Mouse (Mus musculus) heart, postnatal 0 days (tissue): Measurements from ENCODE around the gene Gpr34. TPM values are rescaled to one million over a fixed set of nuclear protein-coding genes. Genes with fewer than 3 reads are reported as not detected.

Source experiments
- ATAC-seq: fragments of 200-750 bp; cut with Nextera tagmentation; 2 replicates; pipeline ENCODE4 v1.8.0; 2017; ENCODE audit warnings: low read depth, moderate number of reproducible peaks, moderate library complexity; ENCODE audit not compliant: insufficient read depth
- DNase-seq: peaks from one replicate; pipeline ENCODE4 v3.0.0-alpha.2; 2016; ENCODE audit warnings: low spot score
- H3K27ac ChIP-seq: fragments of 300-500 bp; sonication (generic); 2 replicates; pipeline ENCODE4 v1.5.1; 2014; ENCODE audit warnings: low read depth, mild to moderate bottlenecking
- H3K27me3 ChIP-seq: fragments of 300-500 bp; sonication (generic); 2 replicates; pipeline ENCODE4 v1.6.1; 2014; ENCODE audit warnings: low read length, mixed read lengths; ENCODE audit not compliant: control insufficient read depth, insufficient read depth
- H3K36me3 ChIP-seq: fragments of 300-500 bp; sonication (generic); replicated peaks from 2 replicates; pipeline ENCODE4 v1.6.1; 2014; ENCODE audit warnings: low read length, mixed read lengths; ENCODE audit not compliant: control insufficient read depth, insufficient read depth
- H3K4me1 ChIP-seq: fragments of 300-500 bp; sonication (generic); 2 replicates; pipeline ENCODE4 v1.6.1; 2014; ENCODE audit warnings: antibody characterized with exemption; ENCODE audit not compliant: control insufficient read depth, insufficient read depth
- H3K4me2 ChIP-seq: fragments of 300-500 bp; sonication (generic); 2 replicates; pipeline ENCODE4 v1.6.1; 2014; ENCODE audit warnings: low read depth, mild to moderate bottlenecking, low read length, moderate library complexity
- H3K4me3 ChIP-seq: fragments of 300-500 bp; sonication (generic); 2 replicates; pipeline ENCODE4 v1.5.1; 2014; ENCODE audit warnings: low read depth, low read length
- H3K9ac ChIP-seq: fragments of 300-500 bp; sonication (generic); replicated peaks from 2 replicates; pipeline ENCODE4 v1.6.1; 2014; ENCODE audit warnings: low read depth, low read length, mixed read lengths
- H3K9me3 ChIP-seq: fragments of 300-500 bp; sonication (generic); replicated peaks from 2 replicates; pipeline ENCODE4 v1.6.1; 2016; ENCODE audit warnings: low read length; ENCODE audit not compliant: control insufficient read depth
- CTCF ChIP-seq: IDR thresholded peaks from 2 replicates; pipeline ENCODE4 v1.5.1; 2016; ENCODE audit warnings: antibody characterized with exemption, control low read depth, low read depth
- EP300 ChIP-seq: IDR thresholded peaks from 2 replicates; pipeline ENCODE4 v1.6.1; 2016; ENCODE audit warnings: antibody characterized with exemption, low read depth
- WGBS: fragments of 180-500 bp; shearing (Covaris S2); extraction: QIAGEN DNeasy Blood & Tissue Kit; methylation state at CpG from one replicate; pipeline ENCODE4 v1.1.7; 2014; 5-methylcytosine and 5-hydroxymethylcytosine counted together
- microRNA-seq: library from miRNA; unstranded; fragments of <30 nt; microRNA quantifications from one replicate; pipeline ENCODE4, GENCODE M21; 2016
- polyA plus RNA-seq: library from polyadenylated mRNA; unstranded; fragments of >200 nt; fragmentation: Nextera tagmentation; extraction: Ambion mirVana; gene quantifications from 2 replicates; pipeline ENCODE4 v1.2.1, GENCODE M21; 2015
- total RNA-seq: library from RNA; depleted of rRNA; stranded (reverse); fragments of >200 nt; gene quantifications from 2 replicates; pipeline ENCODE4 v1.2.3, GENCODE M21; 2014; ENCODE audit warnings: low replicate concordance; rRNA removed

The Gpr34 gene
- total and polyA plus RNA-seq, 2 experiments from 2014 or later, result 1.0 TPM; not detected in 1

GRCm38 (mm10) chrX:13673001-13673400 lies 41.1 kb downstream of the Gpr34 start:
- H3K9me3 ChIP-seq, result no peaks in the 10 kb centered on the region
- H3K36me3 ChIP-seq, result no peaks in the 10 kb centered on the region
- ATAC-seq, result no peak
- no peak overlapping the region for H3K9ac ChIP-seq
- no peak overlapping the region for H3K27ac ChIP-seq
- 81% methylated on average over 3 of the region's 3 CpGs for WGBS
- no peak for TF ChIP-seq CTCF
- no peak for TF ChIP-seq EP300
- DNase-seq, result no peak
- H3K27me3 ChIP-seq, result no peaks in the 10 kb centered on the region
- H3K4me3 ChIP-seq, result no peak overlapping the region
- H3K4me2 ChIP-seq, result no peak overlapping the region
- H3K4me1 ChIP-seq, result no peaks in the 10 kb centered on the region

- Histone ChIP-seq H3K9ac (no peak overlapping the region), H3K27me3 (no peaks in the 10 kb centered on the region), H3K4me2 (no peak overlapping the region), H3K4me3 (no peak overlapping the region), H3K9me3 (no peaks in the 10 kb centered on the region), H3K4me1 (no peaks in the 10 kb centered on the region), H3K27ac (no peak overlapping the region), H3K36me3 (no peaks in the 10 kb centered on the region)
- DNase-seq (no peak), ATAC-seq (no peak)
- WGBS, result 67% methylated on average over 3 of the region's 3 CpGs
- TF ChIP-seq EP300 (no peak), CTCF (no peak)
Measured at GRCm38 (mm10) chrX:13681748-13682147, 49.9 kb downstream of the Gpr34 start.

- Histone ChIP-seq H3K4me3 (no peak overlapping the region), H3K4me1 (no peaks in the 10 kb centered on the region), H3K36me3 (no peaks in the 10 kb centered on the region), H3K4me2 (no peak overlapping the region), H3K27ac (no peak overlapping the region), H3K9me3 (no peaks in the 10 kb centered on the region), H3K27me3 (no peaks in the 10 kb centered on the region), H3K9ac (no peak overlapping the region)
- WGBS, result 94% methylated on average over 1 of the region's 1 CpGs
- DNase-seq, result no peak
- TF ChIP-seq EP300 (no peak), CTCF (no peak)
- no peak for ATAC-seq
Measured at GRCm38 (mm10) chrX:13686589-13686988, 54.7 kb downstream of the Gpr34 start.

- H3K36me3 ChIP-seq, result no peaks in the 10 kb centered on the region
- no peaks in the 10 kb centered on the region for H3K27me3 ChIP-seq
- no peak overlapping the region for H3K9ac ChIP-seq
- H3K4me3 ChIP-seq, result no peak overlapping the region
- no peaks in the 10 kb centered on the region for H3K9me3 ChIP-seq
- H3K27ac ChIP-seq, result no peak overlapping the region
- no peak for ATAC-seq
- no peak for TF ChIP-seq EP300
- TF ChIP-seq CTCF, result no peak
- 70% methylated on average over 2 of the region's 2 CpGs for WGBS
- DNase-seq, result no peak
- H3K4me2 ChIP-seq, result no peak overlapping the region
- no peaks in the 10 kb centered on the region for H3K4me1 ChIP-seq
Measured at GRCm38 (mm10) chrX:13688356-13688755, 56.5 kb downstream of the Gpr34 start.

Small RNA genes within 50 kb of the gene (microRNA-seq; reads per million reads assigned to microRNA genes)
- not detected for gene Gm25246

Other genes starting within 250 kb of the Gpr34 start
- gene Nyx, start 166.0 kb upstream of the Gpr34 start, total RNA-seq, result 0.08 TPM in 1 of 2 replicates, not detected in the other
- 0.05 TPM in 2 replicates for gene Nyx, start 166.0 kb upstream of the Gpr34 start, polyA plus RNA-seq
- gene Gpr82, start 29.3 kb downstream of the Gpr34 start, total RNA-seq, result not detected in 2 replicates
- 0.05 and 0.14 TPM in 2 replicates for gene Gpr82, start 29.3 kb downstream of the Gpr34 start, polyA plus RNA-seq
- 13.8 and 23.1 TPM in 2 replicates for gene Cask, start 219.3 kb downstream of the Gpr34 start, total RNA-seq
- 3.9 and 4.5 TPM in 2 replicates for gene Cask, start 219.3 kb downstream of the Gpr34 start, polyA plus RNA-seq